Mouse (Mus musculus) cerebellum, adult 2 months (tissue): ENCODE results near the gene Zbtb38.

Source experiments
- CTCF ChIP-seq: fragments of 200-500 bp; IDR thresholded peaks from 2 replicates; pipeline ENCODE4 v1.5.1; 2011; ENCODE audit warnings: low read depth, mild to moderate bottlenecking, control low read depth, low read length, moderate library complexity, borderline replicate concordance; ENCODE audit not compliant: insufficient read depth
- POLR2A ChIP-seq: fragments of 200-500 bp; IDR thresholded peaks from 2 replicates; pipeline ENCODE4 v1.6.1; 2011; ENCODE audit warnings: low read length, control low read depth, borderline replicate concordance; ENCODE audit not compliant: insufficient read depth

- no peak for TF ChIP-seq CTCF
- no peak for TF ChIP-seq POLR2A
Observed at GRCm38 (mm10) chr9:96672466-96672865, 80.2 kb downstream of the Zbtb38 start.
